Mouse (Mus musculus): ENCODE measurements around the gene Slc8a1. TPM values are rescaled to one million over a fixed set of nuclear protein-coding genes. Genes with fewer than 3 reads are reported as not detected.

Gene Slc8a1
- polyA plus RNA-seq, 1 experiment, result 0.46 TPM

DNA sequence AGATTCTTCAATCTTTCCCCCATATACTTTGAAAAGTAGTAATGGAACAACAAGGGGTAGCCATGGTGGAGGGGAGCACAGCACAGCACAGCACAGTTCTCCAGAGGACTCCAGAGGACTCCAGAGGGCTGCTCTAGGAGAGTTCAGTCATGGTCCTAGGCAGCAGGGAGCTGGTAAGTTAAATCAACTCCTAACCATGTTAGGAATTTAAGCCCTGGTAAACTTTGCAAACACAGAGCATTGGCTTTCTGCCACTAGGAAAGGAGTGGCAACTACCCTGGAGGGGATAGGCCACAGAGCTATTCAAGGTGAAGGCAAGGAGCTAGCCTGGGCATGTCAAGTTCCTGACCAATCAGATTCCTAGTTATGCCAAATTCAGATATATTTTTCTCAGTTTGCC, 240.3 kb downstream of the Slc8a1 start:
- Histone ChIP-seq H3K4me1 (peaks cover 4% of the 10 kb centered on the region; the same call in 1 of the 2 replicates), H3K9me3 (no peaks in the 10 kb centered on the region), H3K36me3 (replicated peaks; ENCODE audit: low read length) (no peaks in the 10 kb centered on the region), H3K4me3 (replicated peaks) (no peak overlapping the region), H3K27me3 (replicated peaks) (no peaks in the 10 kb centered on the region)
- TF ChIP-seq GATA1 (IDR thresholded peaks at IDR 0.05; ENCODE audit: borderline replicate concordance, low read length) (no peak), FLI1 (IDR thresholded peaks at IDR 0.05; ENCODE audit: low read length) (no peak)

DNA sequence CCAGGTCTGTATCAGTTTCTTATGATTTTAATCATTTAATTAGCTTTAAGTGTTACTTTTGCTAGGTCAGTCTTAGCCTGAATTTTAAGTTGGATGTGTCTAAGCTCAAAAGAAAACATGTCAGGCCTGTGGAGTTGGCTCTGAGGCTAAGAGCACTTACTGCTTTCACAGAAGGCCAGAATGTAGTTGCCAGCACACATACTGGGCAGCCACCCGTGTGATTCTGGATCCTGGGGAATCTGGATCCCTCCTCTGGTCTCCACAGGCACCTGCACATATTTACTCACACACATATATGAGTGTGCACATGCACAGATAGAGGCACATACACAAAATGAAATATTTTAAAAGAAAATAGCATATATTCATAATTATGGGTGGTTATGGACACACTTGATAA, 241.6 kb downstream of the Slc8a1 start:
- no peak for TF ChIP-seq FLI1 (IDR thresholded peaks at IDR 0.05; ENCODE audit: low read length)
- TF ChIP-seq GATA1 (IDR thresholded peaks at IDR 0.05; ENCODE audit: borderline replicate concordance, low read length), result no peak
- H3K27me3 ChIP-seq (replicated peaks), result no peaks in the 10 kb centered on the region
- no peaks in the 10 kb centered on the region for H3K36me3 ChIP-seq (replicated peaks; ENCODE audit: low read length)
- no peaks in the 10 kb centered on the region for H3K9me3 ChIP-seq
- H3K4me1 ChIP-seq, result peaks cover 4% of the 10 kb centered on the region; the same call in 1 of the 2 replicates
- no peak overlapping the region for H3K4me3 ChIP-seq (replicated peaks)

DNA sequence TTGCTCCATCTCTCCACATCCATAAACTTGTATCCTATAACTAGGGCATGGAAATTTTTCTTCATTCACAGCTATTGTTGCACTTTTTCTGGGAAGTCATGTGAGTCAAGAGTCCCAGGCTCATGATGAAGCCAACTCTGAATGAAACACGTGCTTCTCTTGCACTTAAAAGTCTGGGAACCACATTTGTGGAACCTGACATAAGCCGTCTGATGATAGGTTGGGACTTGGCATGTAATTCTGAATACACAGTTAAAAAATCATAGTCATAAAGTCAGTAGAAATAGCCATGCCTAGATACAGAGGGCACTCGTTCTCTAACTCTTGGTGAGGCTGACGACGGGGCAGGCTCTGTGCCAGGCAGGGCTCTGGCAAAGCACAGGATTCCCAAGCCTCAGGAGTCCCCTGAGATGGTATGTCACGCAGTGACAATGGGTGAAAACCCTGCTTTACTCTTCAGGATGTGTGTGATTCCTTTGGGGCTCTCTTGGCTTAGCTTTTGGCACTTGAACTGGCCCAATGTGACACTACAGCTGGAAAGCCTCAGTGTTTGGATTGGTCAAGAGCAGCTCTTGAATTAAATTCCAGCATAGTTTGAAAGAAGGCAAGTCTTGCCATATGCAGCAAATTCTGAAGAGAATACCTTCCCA, 245.8 kb downstream of the Slc8a1 start:
- no peak for TF ChIP-seq GATA1 (IDR thresholded peaks at IDR 0.05; ENCODE audit: borderline replicate concordance, low read length)
- no peak for TF ChIP-seq FLI1 (IDR thresholded peaks at IDR 0.05; ENCODE audit: low read length)
- H3K27me3 ChIP-seq (replicated peaks), result no peaks in the 10 kb centered on the region
- H3K4me3 ChIP-seq (replicated peaks), result no peak overlapping the region
- no peaks in the 10 kb centered on the region for H3K36me3 ChIP-seq (replicated peaks; ENCODE audit: low read length)
- no peaks in the 10 kb centered on the region for H3K9me3 ChIP-seq
- H3K4me1 ChIP-seq, result no peaks in the 10 kb centered on the region

DNA sequence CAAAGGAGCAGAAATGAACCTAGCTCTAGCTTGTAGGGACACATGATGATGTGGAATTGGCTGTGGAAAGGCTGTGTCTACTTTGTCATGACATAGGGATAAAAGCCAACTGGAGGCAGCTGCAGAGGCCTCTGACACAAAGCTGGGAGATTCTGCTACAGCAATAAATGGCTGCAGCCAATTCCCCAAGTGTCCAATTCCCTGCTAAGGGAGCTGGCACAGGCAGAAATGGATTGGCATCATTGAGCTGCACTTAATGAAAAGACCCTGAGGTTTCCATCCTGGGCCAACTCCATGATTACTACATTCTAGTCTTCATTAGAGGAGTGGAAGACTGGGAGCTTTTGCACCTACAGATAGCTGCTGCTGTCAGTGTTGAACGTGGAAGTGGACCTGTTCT, 251.8 kb downstream of the Slc8a1 start:
- TF ChIP-seq FLI1 (IDR thresholded peaks at IDR 0.05; ENCODE audit: low read length) (no peak), GATA1 (IDR thresholded peaks at IDR 0.05; ENCODE audit: borderline replicate concordance, low read length) (no peak)
- H3K9me3 ChIP-seq, result no peaks in the 10 kb centered on the region
- H3K27me3 ChIP-seq (replicated peaks), result no peaks in the 10 kb centered on the region
- H3K4me3 ChIP-seq (replicated peaks), result no peak overlapping the region
- no peaks in the 10 kb centered on the region for H3K36me3 ChIP-seq (replicated peaks; ENCODE audit: low read length)
- H3K4me1 ChIP-seq, result no peaks in the 10 kb centered on the region

DNA sequence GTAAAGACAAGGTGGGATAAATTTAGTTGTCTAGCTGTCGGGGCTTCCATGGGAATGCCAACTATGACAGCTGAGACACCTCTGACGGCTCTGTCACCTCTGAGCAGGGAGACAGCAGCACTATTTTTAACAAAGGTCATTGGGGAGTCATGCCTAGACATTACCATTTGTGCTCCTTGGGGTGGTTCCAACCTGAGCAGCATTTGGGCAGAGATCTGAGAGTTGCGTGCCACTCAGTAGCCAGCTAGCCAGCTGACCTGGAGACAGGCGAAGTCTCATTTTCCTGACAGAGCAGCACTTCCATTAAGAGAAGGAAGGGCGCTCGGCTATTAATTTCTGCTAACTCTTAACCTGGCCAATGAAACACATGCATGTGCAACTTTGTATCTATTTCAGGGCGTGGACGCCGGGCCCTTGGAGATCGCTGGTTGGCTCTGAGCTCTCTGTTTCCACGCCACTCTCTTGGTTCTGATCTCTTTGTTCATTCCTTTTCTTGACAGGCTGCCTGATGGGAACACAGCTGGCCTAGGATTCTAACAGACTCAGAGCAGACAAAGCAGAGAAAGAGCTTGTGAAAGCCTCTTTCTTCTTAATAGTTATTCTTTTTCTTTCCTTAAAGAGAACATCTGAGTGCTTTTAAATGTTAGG, 256.2 kb downstream of the Slc8a1 start:
- Histone ChIP-seq H3K4me3 (replicated peaks) (no peak overlapping the region), H3K9me3 (no peaks in the 10 kb centered on the region), H3K36me3 (replicated peaks; ENCODE audit: low read length) (no peaks in the 10 kb centered on the region), H3K27me3 (replicated peaks) (no peaks in the 10 kb centered on the region), H3K4me1 (peaks cover 10% of the 10 kb centered on the region)
- TF ChIP-seq GATA1 (IDR thresholded peaks at IDR 0.05; ENCODE audit: borderline replicate concordance, low read length) (no peak), FLI1 (IDR thresholded peaks at IDR 0.05; ENCODE audit: low read length) (no peak)

DNA sequence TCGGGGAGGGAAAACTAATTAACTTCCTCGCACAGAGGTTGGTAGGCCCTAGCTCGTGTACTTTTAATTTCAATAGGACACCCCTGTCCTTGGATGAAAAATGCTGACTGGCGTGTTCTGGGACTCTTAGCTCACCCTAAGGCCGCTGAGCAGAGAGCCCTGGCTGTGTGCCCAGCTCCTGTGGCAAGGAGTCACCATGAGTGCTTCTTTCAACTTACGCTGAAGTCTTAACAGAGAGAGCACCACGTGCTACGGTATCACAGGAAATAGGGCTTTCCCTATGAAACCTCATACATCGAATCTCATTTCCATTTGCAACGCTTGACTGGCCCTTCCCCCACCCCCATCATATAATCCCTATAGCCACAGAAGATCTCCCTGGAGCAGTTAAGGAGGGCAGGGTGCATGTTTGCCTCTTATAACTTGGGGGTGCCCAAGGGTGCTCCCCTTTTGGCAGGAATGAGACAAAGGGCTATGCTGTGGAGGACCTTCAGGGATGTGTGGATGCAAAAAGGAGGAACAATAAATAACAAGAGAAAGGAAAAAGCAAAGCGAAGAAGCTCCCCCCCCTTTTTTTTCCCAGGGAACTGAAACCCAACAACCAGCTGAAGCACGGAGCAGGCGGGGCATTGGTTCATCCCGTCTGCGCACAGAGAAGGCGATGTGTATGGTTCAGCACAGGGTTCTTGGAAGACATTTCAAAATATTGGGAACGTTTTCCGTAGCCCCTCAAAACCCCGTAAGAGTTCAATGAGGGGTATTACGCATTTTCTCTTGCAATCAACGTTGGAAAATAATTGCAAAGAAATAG, 257.6 kb downstream of the Slc8a1 start:
- Histone ChIP-seq H3K4me1 (peaks cover 10% of the 10 kb centered on the region), H3K36me3 (replicated peaks; ENCODE audit: low read length) (no peaks in the 10 kb centered on the region), H3K9me3 (no peaks in the 10 kb centered on the region), H3K27me3 (replicated peaks) (no peaks in the 10 kb centered on the region), H3K4me3 (replicated peaks) (no peak overlapping the region)
- TF ChIP-seq FLI1 (IDR thresholded peaks at IDR 0.05; ENCODE audit: low read length) (no peak), GATA1 (IDR thresholded peaks at IDR 0.05; ENCODE audit: borderline replicate concordance, low read length) (no peak)

DNA sequence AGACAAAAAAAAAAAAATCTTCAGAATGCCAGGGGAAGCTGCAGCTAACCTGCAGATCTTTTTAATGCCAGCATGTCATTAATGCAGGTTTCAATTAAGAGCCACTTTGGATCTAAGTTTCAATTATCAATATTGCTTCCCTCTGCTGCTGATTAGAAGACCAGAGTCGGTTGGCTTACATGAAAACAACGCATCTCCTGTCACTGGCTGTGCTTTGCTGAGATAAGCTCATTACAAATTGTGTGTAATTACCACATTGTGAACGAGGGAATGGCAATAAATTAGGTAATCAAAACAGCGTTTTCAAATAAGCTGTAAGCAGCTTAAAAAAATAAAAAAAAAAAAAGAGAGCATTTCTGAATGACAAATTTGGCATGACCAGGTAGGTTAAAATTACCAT, 258.4 kb downstream of the Slc8a1 start:
- Histone ChIP-seq H3K4me3 (replicated peaks) (no peak overlapping the region), H3K4me1 (peaks cover 10% of the 10 kb centered on the region), H3K9me3 (no peaks in the 10 kb centered on the region), H3K36me3 (replicated peaks; ENCODE audit: low read length) (no peaks in the 10 kb centered on the region), H3K27me3 (replicated peaks) (no peaks in the 10 kb centered on the region)
- TF ChIP-seq FLI1 (IDR thresholded peaks at IDR 0.05; ENCODE audit: low read length) (no peak), GATA1 (IDR thresholded peaks at IDR 0.05; ENCODE audit: borderline replicate concordance, low read length) (no peak)

DNA sequence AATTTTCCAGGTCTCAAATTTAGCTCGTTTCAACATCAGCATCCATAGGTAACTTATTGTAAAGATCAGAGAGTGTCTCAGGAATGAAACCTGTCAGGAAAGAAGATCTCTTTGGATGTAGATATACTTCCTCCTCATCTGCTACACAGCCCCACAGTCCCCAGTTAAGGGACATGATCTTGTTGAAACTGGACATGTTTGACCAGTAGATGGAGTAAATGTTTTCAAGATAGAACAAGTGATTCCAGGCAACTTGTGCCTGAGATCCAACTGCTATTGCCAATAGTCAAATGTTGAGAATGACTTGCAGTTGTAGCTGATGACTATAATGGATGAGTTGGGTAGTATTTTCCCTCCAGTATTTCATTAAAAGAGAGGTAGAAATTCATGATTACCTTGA, 260.8 kb downstream of the Slc8a1 start:
- no peak for TF ChIP-seq FLI1 (IDR thresholded peaks at IDR 0.05; ENCODE audit: low read length)
- TF ChIP-seq GATA1 (IDR thresholded peaks at IDR 0.05; ENCODE audit: borderline replicate concordance, low read length), result no peak
- Histone ChIP-seq H3K4me3 (replicated peaks) (no peak overlapping the region), H3K36me3 (replicated peaks; ENCODE audit: low read length) (no peaks in the 10 kb centered on the region), H3K4me1 (peaks cover 10% of the 10 kb centered on the region), H3K9me3 (no peaks in the 10 kb centered on the region), H3K27me3 (replicated peaks) (no peaks in the 10 kb centered on the region)

DNA sequence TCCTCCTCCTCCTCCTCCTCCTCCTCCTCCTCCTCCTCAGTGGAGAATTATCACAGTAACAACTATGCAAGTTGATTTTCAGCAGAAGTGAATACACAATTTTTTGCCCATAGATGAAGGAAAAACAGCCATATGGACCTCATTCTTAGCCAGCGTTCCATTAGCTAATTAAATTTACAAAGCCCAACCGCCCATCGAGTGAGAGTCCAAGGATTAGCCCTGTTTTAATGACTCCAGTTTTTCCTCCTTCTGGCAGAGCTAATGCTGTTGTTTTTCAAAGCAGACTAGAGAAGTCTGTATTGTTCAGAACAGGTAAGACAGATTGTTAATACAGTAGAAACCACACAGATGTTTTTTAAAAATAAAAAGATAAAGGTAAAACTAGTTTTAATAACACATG, 264.8 kb downstream of the Slc8a1 start:
- TF ChIP-seq GATA1 (IDR thresholded peaks at IDR 0.05; ENCODE audit: borderline replicate concordance, low read length) (no peak), FLI1 (IDR thresholded peaks at IDR 0.05; ENCODE audit: low read length) (no peak)
- no peaks in the 10 kb centered on the region for H3K9me3 ChIP-seq
- H3K36me3 ChIP-seq (replicated peaks; ENCODE audit: low read length), result no peaks in the 10 kb centered on the region
- no peaks in the 10 kb centered on the region for H3K27me3 ChIP-seq (replicated peaks)
- no peak overlapping the region for H3K4me3 ChIP-seq (replicated peaks)
- H3K4me1 ChIP-seq, result no peaks in the 10 kb centered on the region

DNA sequence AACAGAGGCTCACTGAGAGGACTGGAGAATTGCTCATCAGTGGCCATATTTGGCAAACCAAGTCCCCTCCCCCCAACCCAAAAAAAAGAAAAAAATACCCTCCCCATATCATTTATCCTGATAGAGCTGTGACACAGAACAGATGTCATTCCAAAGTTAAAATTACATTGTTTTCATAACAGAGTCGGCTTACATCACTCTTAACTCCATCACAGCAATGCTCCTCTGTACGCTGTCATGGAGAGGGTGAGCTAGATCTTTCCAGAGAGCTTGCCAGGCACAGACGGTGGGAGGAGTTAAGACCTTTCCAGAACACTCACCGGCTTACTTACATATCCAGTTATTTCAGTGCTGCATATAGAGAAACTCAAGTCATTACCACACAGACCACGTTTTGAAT, 269.2 kb downstream of the Slc8a1 start:
- no peaks in the 10 kb centered on the region for H3K36me3 ChIP-seq (replicated peaks; ENCODE audit: low read length)
- TF ChIP-seq FLI1 (IDR thresholded peaks at IDR 0.05; ENCODE audit: low read length), result no peak
- TF ChIP-seq GATA1 (IDR thresholded peaks at IDR 0.05; ENCODE audit: borderline replicate concordance, low read length), result no peak

More for the DNA sequence above, 269.2 kb downstream of the Slc8a1 start:
- no peaks in the 10 kb centered on the region for H3K4me1 ChIP-seq
- no peaks in the 10 kb centered on the region for H3K27me3 ChIP-seq (replicated peaks)
- 0 out of 2 replicates have a peak, but pooled peaks cover 2% of the 10 kb centered on the region for H3K9me3 ChIP-seq
- H3K4me3 ChIP-seq (replicated peaks), result no peak overlapping the region
